Mouse (Mus musculus): ENCODE results near the gene Atp6v1fnb.

Atp6v1fnb gene

DNA sequence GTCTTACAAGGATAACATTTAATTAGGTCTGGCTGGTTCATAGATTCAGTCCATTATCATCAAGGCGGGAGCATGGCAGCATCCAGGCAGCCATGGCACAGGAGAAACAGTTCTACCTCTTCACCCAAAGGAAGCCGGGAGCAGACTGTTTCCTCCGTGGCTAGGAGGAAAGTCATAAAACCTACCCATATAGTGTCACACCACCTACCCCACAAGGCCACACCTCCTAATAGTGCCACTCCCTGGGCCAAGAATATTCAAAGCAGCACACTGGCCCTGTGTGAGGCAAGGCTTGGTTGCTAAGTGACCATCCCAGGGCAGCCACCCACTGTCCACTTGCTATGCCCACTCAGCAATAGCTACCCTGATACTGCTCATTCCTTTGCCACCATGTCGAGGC lies at the start of gene Atp6v1fnb:
Gene Atp6v1fnb, plus strand, starts transcription at position 301 of the 400 bp plus-strand sequence.
- DNase-seq = no peak

- no peak for DNase-seq
These were observed 46.1 kb upstream of the Atp6v1fnb start for GRCm38 (mm10) chr6:29425118-29425517.

GRCm38 (mm10) chr6:29426331-29426730 lies 44.9 kb upstream of the Atp6v1fnb start:
- no peak for DNase-seq

DNA sequence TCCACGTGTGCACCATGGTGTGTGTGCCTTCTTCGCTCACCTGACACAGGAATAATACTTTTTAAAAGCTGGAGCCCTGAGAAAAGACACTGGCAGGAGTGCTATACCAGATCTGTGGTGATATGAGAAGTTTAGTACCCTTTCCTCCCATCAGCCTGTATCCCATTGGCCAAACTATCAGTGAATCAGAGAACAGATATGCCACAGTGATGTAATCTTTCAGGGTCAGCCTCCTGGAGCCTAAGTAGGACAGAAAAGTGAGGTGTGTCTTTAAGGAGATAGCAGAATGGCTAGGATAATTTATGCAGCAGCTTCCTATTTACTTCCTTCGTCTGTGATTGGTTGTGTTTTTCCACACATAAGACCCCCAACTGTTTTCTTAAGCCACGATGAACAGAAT lies 43.1 kb upstream of the Atp6v1fnb start:
- DNase-seq = no peak

- no peak for DNase-seq
These were observed 40.4 kb upstream of the Atp6v1fnb start for GRCm38 (mm10) chr6:29430681-29431420.

DNA sequence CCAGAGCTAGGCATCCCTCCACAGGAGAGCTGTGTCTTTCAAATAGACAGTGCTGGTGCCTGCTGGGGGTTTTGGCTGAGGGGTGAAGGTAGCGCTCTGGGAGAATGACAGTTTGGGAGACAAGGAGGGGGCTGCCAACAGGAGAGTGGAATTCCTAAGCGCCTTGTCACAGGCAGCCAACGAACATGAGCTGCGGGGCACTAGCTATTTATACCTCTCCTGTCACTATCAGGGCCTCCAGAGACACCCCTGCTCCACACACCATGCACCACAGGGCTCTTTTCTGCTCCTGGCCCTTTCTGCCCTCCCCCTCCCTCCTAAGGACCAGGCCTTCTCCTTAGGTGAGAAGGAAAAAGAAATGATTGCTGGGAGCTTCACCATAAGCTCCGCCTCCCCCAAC lies 39.8 kb upstream of the Atp6v1fnb start:
- no peak for DNase-seq

GRCm38 (mm10) chr6:29432156-29432555 lies 39.1 kb upstream of the Atp6v1fnb start:
- no peak for DNase-seq

- no peak for DNase-seq
These were observed 38.6 kb upstream of the Atp6v1fnb start for GRCm38 (mm10) chr6:29432676-29433037.

DNA sequence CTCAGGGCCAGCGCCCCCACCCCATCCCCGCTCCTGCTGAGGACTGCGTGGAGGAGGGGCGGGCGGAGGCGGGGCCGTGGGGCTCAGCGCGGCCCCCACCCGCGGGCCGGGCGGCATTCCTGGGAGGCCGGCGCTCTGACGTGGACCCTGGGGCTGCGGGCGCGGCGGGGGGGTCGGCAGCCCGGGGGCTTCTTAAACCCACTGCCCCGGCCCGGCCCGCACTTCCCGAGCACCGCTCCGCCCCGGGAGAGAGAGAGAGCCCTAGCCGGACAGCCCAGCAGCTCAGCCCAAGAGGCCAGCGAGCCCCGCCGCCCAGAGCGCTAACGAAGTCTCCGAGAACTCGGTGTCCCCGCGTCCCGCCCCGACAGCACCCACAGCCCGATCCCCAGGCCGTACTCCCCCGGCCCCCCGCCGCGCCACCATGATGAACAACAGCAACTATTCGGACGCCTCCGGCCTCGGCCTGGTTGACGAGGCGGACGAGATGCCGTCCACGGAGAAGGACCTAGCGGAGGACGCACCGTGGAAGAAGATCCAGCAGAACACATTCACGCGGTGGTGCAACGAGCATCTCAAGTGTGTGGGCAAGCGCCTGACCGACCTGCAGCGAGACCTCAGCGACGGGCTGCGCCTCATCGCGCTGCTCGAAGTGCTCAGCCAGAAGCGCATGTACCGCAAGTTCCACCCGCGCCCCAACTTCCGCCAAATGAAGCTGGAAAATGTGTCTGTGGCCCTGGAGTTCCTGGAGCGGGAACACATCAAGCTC lies 38.0 kb upstream of the Atp6v1fnb start, which contains the start of gene Flnc:
Gene Flnc, plus strand, starts transcription at position 219 of the 766 bp plus-strand sequence.
- no peak for DNase-seq

- DNase-seq = no peak
These were observed 37.1 kb upstream of the Atp6v1fnb start for GRCm38 (mm10) chr6:29433804-29434795.

DNA sequence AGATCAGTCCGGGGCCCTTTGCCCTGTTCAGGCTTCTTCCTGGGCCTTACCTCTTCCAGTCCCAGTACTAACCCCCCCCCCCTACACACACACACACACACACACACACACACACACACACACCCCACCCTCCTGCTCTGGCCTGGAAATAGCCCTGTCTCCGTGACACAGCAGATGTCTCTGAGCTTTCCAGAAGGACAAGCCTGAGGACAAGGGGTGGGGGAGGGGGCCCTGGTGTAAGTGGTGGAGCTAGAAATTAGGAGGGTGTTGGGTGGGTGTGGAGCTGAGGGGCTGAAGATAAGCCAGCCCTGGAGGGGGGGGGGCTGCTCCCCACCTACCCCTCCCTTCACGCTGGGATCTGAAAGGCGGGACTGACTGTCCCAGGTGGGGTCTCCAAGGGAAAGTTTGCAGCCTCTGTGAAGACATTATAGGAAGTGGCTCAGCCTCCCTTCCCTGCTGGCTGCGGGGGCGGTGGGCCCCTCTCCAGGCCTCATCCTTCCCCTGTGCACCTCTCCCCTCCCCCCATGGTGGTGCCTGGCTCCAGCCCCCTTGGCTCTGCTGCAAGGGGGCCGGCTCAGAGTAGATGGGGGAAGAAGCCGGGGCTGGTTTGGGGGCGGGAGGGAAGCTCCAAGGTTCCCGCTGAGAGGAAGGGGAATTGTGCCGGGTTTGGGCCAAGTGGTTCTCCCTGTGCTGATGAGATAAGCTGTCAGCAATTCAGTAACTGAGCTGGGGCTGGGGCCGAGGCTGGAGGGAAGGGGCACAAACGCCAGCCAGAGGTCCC lies 36.1 kb upstream of the Atp6v1fnb start:
- no peak for DNase-seq

DNA sequence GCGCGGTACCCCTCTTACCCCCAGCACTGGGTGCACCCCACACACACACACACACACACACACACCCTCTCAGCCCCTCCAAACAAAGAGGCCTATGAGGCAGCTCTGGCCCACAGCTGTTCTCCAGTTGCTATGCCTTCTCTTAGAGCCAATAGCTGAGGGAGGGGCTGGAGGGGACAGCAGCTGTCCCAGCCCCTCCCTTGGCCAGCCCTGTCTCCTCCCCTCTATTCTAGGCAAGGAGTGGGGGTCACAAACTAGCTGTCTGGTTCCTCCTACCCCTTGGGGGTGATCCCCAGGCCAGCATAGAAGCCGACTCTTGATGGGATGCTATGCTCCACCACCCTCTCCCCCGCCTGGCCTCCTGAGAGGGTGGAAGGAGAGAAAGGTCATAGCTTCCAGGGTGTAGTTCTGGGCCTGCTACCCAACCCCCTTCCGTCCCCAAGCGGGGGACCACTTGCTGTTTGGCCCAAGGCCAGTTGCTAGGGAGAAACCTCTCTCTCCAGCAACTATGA lies 35.2 kb upstream of the Atp6v1fnb start:
- no peak for DNase-seq

GRCm38 (mm10) chr6:29436461-29436934 lies 34.7 kb upstream of the Atp6v1fnb start:
- DNase-seq = no peak

DNA sequence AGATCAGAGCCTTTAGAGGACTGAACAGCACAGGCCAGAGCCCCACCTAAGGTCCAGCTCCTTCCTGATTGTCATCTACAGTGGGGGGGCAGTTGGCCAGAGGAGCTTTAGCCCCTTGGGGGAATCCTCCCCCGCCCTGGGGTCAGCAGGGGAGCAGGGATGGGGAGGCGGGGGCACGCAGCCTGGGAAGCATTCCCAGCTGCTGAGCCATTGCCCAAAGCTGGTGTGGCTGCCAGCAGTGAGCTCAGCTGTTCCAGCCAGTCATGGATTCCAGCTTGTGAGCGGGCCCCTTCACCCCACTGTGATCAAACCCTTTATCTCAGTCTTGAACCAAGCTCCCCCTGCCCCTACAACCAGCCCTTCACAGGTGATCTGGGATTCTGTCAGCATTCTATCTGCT lies 32.0 kb upstream of the Atp6v1fnb start:
- DNase-seq = no peak

DNA sequence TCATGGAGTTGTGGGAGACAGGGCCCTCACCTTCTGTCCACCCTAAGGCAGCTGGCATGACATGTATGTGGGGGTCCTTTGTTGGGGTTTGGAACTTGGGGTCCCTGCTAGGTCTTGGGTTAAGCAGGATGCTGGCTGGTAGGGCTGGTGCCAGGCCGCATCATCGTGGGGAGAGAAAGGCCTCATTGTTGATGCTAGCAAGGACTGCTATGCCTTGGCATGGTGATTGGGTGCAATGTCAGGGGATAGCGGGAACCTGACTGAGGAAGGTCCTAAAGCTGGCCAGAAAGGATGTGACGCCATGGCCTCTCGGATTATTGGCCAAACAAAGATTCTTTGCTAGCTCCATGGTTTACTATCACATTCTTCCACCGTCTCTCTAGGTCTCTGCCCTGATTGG lies 31.4 kb upstream of the Atp6v1fnb start:
- DNase-seq = no peak

DNA sequence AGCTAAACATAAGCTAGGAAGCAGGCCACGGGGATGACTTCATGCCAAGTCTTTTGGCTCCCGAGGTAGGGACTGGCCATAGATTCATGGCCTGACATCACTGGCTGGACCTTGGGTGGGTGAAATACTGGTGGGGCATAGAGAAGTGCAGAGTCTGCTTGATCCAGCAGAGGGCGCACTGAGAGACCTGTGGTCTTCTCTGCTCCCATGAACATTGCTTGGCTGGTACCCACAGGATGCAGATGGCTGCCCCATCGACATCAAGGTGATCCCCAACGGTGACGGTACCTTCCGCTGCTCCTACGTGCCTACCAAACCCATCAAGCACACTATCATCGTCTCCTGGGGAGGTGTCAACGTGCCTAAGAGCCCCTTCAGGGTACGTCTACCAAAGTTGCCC lies 26.5 kb upstream of the Atp6v1fnb start:
- peak; percentile 48 for DNase-seq

DNA sequence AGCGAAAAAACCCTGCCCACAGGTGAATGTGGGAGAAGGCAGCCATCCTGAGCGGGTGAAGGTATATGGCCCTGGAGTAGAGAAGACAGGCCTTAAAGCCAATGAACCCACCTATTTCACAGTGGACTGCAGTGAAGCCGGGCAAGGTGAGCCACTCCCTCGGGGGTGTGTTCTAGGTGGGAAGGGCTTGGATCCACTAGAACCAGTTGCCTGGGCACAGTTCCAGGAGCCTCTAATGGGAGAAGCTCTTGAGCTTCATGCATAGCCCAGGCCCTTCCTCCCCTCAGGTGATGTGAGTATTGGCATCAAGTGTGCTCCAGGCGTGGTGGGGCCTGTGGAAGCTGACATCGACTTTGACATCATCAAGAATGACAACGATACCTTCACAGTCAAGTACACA lies 25.9 kb upstream of the Atp6v1fnb start:
- DNase-seq = no peak

DNA sequence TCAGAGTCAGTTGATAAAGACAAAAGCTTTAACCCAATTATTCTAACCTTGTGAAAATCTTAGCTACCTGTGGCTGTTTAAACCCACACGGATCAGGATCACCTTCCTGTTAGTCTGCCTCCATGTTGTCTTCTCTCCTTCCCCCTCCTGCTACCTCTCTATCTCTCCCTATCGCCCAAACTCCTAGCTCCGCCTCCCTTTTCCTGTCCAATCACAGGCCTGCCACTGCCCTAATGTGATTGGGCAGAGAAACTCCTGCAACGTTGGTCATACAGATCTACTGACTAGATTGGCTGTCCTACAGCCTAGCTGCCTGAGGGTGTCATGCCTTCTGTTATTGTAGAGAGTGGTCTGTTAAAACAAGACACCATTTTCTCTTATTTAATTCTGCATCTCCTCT lies 21.4 kb upstream of the Atp6v1fnb start:
- DNase-seq = no peak

- DNase-seq = no peak
These were observed 20.6 kb upstream of the Atp6v1fnb start for GRCm38 (mm10) chr6:29450667-29451066.

DNA sequence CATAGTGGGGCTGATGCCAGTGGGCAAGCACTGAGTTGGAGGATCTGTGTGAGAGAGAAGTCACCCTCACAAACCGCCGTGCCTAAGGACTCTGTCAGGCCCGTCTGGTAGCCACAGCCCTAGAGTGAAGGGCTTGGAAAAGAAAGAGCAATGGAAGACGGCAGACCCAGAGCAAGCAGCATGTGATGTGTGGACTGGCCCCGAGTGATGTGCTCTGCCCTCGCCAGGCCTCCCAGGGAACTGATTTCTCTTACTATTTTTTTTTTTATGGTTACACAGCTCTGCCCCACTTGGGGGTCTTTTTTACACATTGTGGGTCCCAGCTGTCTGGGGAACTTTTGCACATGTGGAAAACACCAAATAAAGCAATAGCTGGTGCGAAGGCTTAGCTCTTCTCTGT lies 9.7 kb upstream of the Atp6v1fnb start:
- DNase-seq = no peak

DNA sequence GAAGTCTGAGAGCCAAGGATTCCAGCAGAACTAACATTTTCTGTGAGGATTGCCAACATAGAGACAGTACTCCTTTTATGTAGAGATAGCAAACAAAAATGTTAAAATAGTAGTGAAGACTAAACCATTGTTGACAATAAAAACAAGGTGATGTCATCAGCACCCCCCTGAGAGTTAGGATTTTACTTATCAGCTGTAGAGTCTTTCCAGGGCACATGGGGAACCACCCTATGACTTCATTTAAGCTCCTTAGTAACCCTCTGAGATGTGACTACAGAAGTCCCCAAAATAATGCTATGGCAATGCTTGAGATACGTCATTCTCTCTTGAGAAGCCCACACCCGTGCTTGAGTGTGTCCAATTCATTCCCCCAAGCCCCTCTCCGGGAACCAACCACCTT lies 7.8 kb upstream of the Atp6v1fnb start:
- DNase-seq = no peak

Measured in kidney, adult 9 months (tissue).